Mouse (Mus musculus): Measurements from ENCODE around the gene Zfp771.

- TF ChIP-seq EP300 (IDR thresholded peaks at IDR 0.05; ENCODE audit: low read depth) (no peak), CTCF (IDR thresholded peaks at IDR 0.05; ENCODE audit: low read depth) (no peak)
These were observed 29.2 kb downstream of the Zfp771 start for GRCm38 (mm10) chr7:127273118-127273923.
